Mouse (Mus musculus): ENCODE results near the gene Vcan. TPM values are rescaled to one million over a fixed set of nuclear protein-coding genes. Genes with fewer than 3 reads are reported as not detected.

Gene Vcan
- 61.9 and 75.2 TPM in 2 replicates for polyA plus RNA-seq (2015; fragmentation: Nextera tagmentation; extraction: Ambion mirVana)

GRCm38 (mm10) chr13:89741766-89742685 lies at the start of gene Vcan:
Gene Vcan (minus strand): TSS chr13:89742509.
- Histone ChIP-seq H3K36me3 (ENCODE audit: insufficient read depth, low read length) (no peaks in the 10 kb centered on the region), H3K9me3 (ENCODE audit: low read length) (no peaks in the 10 kb centered on the region), H3K27ac (ENCODE audit: low read length) (peak within 1 kb of the TSS; percentile 93), H3K4me2 (replicated peaks; ENCODE audit: low read depth, low read length) (peak within 1 kb of the TSS; percentile 88), H3K4me3 (ENCODE audit: low read length) (peak within 1 kb of the TSS; percentile 71), H3K27me3 (ENCODE audit: insufficient read depth, low read length) (peaks cover 10% of the 10 kb centered on the region; the same call in 1 of the 2 replicates), H3K9ac (replicated peaks; ENCODE audit: low read length) (peak within 1 kb of the TSS; percentile 82), H3K4me1 (ENCODE audit: insufficient read depth, low read length) (peaks cover 19% of the 10 kb centered on the region)
- peak; percentile 73 for ATAC-seq (ENCODE audit: low FRiP score, low TSS enrichment)
- under 1% methylated on average over 40 of the region's 40 CpGs for WGBS

DNA sequence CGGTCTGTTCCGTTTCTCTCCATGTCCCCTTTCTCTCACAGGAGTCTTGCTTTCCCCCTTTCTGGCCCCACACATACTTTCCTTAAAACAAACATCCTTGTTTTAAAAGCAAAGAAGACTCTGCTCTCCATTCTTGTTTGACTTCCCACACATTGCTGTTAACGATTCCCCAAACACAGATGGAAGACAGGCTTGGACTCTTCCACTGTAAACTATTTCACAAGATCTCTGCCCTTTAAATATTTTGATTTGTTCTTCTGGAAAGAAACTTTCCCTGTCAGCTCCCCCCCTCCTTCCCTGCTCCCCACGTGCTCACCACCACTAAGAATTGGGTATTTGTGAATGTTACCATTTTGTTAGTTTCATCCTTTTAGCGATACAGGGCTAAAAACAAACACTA lies 49.2 kb upstream of the Vcan start:
- Histone ChIP-seq H3K9ac (replicated peaks; ENCODE audit: low read length) (no peak overlapping the region), H3K27ac (ENCODE audit: low read length) (no peak overlapping the region), H3K27me3 (ENCODE audit: insufficient read depth, low read length) (no peaks in the 10 kb centered on the region), H3K36me3 (ENCODE audit: insufficient read depth, low read length) (no peaks in the 10 kb centered on the region), H3K4me1 (ENCODE audit: insufficient read depth, low read length) (no peaks in the 10 kb centered on the region), H3K4me2 (replicated peaks; ENCODE audit: low read depth, low read length) (no peak overlapping the region), H3K4me3 (ENCODE audit: low read length) (no peak overlapping the region), H3K9me3 (ENCODE audit: low read length) (no peaks in the 10 kb centered on the region)
- 45% methylated on average over 5 of the region's 5 CpGs for WGBS
- no peak for ATAC-seq (ENCODE audit: low FRiP score, low TSS enrichment)

- Histone ChIP-seq H3K4me1 (ENCODE audit: insufficient read depth, low read length) (no peaks in the 10 kb centered on the region), H3K27me3 (ENCODE audit: insufficient read depth, low read length) (no peaks in the 10 kb centered on the region), H3K4me3 (ENCODE audit: low read length) (no peak overlapping the region), H3K9me3 (ENCODE audit: low read length) (no peaks in the 10 kb centered on the region), H3K9ac (replicated peaks; ENCODE audit: low read length) (no peak overlapping the region), H3K4me2 (replicated peaks; ENCODE audit: low read depth, low read length) (no peak overlapping the region), H3K36me3 (ENCODE audit: insufficient read depth, low read length) (no peaks in the 10 kb centered on the region), H3K27ac (ENCODE audit: low read length) (no peak overlapping the region)
- 63% methylated on average over 2 of the region's 2 CpGs for WGBS
- ATAC-seq (ENCODE audit: low FRiP score, low TSS enrichment), result no peak
These were observed 40.6 kb upstream of the Vcan start for GRCm38 (mm10) chr13:89782886-89783285.

DNA sequence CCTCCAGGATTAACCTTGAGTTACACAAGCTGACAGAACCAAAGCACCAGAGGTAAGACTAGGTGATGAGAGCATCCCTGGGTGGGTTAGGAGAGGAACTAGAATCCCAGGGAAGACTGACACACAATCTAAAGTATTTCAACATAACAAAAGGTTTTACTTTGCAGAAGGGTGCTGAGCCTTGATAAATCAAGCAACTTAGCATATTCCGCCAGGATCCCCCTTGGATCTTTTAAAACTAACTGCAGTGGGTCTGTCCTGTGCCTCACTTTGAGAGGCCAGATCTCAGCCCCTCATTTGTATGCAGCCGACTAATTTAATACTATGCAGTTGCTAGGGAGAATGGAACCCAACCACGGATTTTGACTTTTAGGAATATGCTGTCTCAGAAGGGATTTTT lies 38.0 kb upstream of the Vcan start:
- Histone ChIP-seq H3K4me3 (ENCODE audit: low read length) (no peak overlapping the region), H3K27me3 (ENCODE audit: insufficient read depth, low read length) (no peaks in the 10 kb centered on the region), H3K4me2 (replicated peaks; ENCODE audit: low read depth, low read length) (no peak overlapping the region), H3K36me3 (ENCODE audit: insufficient read depth, low read length) (no peaks in the 10 kb centered on the region), H3K9ac (replicated peaks; ENCODE audit: low read length) (no peak overlapping the region), H3K27ac (ENCODE audit: low read length) (no peak overlapping the region), H3K9me3 (ENCODE audit: low read length) (no peaks in the 10 kb centered on the region), H3K4me1 (ENCODE audit: insufficient read depth, low read length) (no peaks in the 10 kb centered on the region)
- no peak for ATAC-seq (ENCODE audit: low FRiP score, low TSS enrichment)
- 62% methylated on average over 3 of the region's 3 CpGs for WGBS

DNA sequence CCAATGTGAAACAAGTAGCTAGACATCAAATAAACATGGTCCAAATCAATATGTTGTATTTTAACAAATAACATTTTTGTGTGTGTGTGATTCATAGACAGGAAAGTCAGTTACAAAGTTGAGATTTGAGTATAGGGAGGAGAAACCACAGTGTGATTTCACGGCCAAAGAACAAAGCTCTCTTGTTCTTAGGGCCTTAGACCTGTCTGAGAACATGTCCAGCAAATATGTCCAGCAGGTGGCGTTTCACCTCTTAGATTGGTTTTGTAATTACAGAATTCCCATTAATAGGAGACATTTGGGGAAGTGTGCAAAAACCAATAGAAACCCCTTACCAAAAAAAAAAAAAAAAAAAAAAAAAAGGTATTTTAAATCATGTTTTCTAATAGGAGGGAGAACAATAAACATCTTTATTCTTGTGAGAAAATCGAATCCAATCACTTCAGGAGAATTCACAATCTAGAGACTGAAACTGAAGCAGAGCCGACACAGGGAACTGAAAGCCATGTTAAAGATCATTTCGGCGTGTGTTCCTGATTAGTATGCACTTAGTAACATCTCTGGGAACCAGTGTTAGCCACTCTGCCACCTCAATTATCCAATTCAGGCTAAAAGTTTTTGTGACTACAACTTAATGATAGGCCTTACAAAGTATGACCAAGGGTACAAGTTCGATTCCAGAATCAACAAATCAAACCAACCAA lies 37.1 kb upstream of the Vcan start:
- H3K4me2 ChIP-seq (replicated peaks; ENCODE audit: low read depth, low read length), result no peak overlapping the region
- ATAC-seq (ENCODE audit: low FRiP score, low TSS enrichment), result 0 out of 2 replicates have a peak, but pooled peaks have one; percentile 49
- H3K9ac ChIP-seq (replicated peaks; ENCODE audit: low read length), result no peak overlapping the region
- no peaks in the 10 kb centered on the region for H3K36me3 ChIP-seq (ENCODE audit: insufficient read depth, low read length)
- no peak overlapping the region for H3K27ac ChIP-seq (ENCODE audit: low read length)
- H3K27me3 ChIP-seq (ENCODE audit: insufficient read depth, low read length), result no peaks in the 10 kb centered on the region
- H3K4me3 ChIP-seq (ENCODE audit: low read length), result no peak overlapping the region
- H3K9me3 ChIP-seq (ENCODE audit: low read length), result no peaks in the 10 kb centered on the region
- no peaks in the 10 kb centered on the region for H3K4me1 ChIP-seq (ENCODE audit: insufficient read depth, low read length)
- 61% methylated on average over 7 of the region's 7 CpGs for WGBS

- Histone ChIP-seq H3K27me3 (ENCODE audit: insufficient read depth, low read length) (no peaks in the 10 kb centered on the region), H3K9me3 (ENCODE audit: low read length) (no peaks in the 10 kb centered on the region), H3K4me2 (replicated peaks; ENCODE audit: low read depth, low read length) (no peak overlapping the region), H3K9ac (replicated peaks; ENCODE audit: low read length) (no peak overlapping the region), H3K4me1 (ENCODE audit: insufficient read depth, low read length) (no peaks in the 10 kb centered on the region), H3K36me3 (ENCODE audit: insufficient read depth, low read length) (no peaks in the 10 kb centered on the region), H3K27ac (ENCODE audit: low read length) (no peak overlapping the region), H3K4me3 (ENCODE audit: low read length) (no peak overlapping the region)
- WGBS, result 82% methylated on average over 1 of the region's 1 CpGs
- ATAC-seq (ENCODE audit: low FRiP score, low TSS enrichment), result no peak
These were observed 35.5 kb upstream of the Vcan start for GRCm38 (mm10) chr13:89777764-89778163.

DNA sequence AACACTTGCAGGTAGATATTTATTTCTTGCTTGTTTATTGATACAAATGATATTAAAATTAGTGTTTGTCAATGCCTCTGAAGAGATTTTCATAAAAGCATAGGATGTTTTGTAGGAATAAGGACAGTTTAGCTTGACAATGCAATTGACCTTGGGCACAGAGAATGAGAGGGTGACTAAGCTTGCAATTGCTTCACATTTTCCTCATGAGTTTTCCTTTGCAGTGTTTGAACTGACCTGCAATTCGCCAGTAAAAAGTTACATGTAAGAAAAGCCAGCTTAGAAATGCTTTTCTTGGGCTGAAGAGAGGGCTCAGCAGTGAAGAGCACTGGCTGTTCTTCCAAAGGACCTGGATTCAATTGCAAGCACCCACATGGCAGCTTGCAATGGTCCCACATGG lies 34.8 kb upstream of the Vcan start:
- no peak overlapping the region for H3K4me3 ChIP-seq (ENCODE audit: low read length)
- no peaks in the 10 kb centered on the region for H3K4me1 ChIP-seq (ENCODE audit: insufficient read depth, low read length)
- 75% methylated on average over 1 of the region's 1 CpGs for WGBS
- H3K36me3 ChIP-seq (ENCODE audit: insufficient read depth, low read length), result no peaks in the 10 kb centered on the region
- H3K9ac ChIP-seq (replicated peaks; ENCODE audit: low read length), result no peak overlapping the region
- ATAC-seq (ENCODE audit: low FRiP score, low TSS enrichment), result no peak
- H3K27me3 ChIP-seq (ENCODE audit: insufficient read depth, low read length), result no peaks in the 10 kb centered on the region
- no peak overlapping the region for H3K27ac ChIP-seq (ENCODE audit: low read length)
- no peak overlapping the region for H3K4me2 ChIP-seq (replicated peaks; ENCODE audit: low read depth, low read length)
- no peaks in the 10 kb centered on the region for H3K9me3 ChIP-seq (ENCODE audit: low read length)

GRCm38 (mm10) chr13:89766551-89766950 lies 24.2 kb upstream of the Vcan start:
- Histone ChIP-seq H3K4me3 (ENCODE audit: low read length) (no peak overlapping the region), H3K27ac (ENCODE audit: low read length) (no peak overlapping the region), H3K27me3 (ENCODE audit: insufficient read depth, low read length) (no peaks in the 10 kb centered on the region), H3K4me2 (replicated peaks; ENCODE audit: low read depth, low read length) (no peak overlapping the region), H3K36me3 (ENCODE audit: insufficient read depth, low read length) (no peaks in the 10 kb centered on the region), H3K4me1 (ENCODE audit: insufficient read depth, low read length) (no peaks in the 10 kb centered on the region), H3K9ac (replicated peaks; ENCODE audit: low read length) (no peak overlapping the region), H3K9me3 (ENCODE audit: low read length) (no peaks in the 10 kb centered on the region)
- 65% methylated on average over 1 of the region's 1 CpGs for WGBS
- no peak for ATAC-seq (ENCODE audit: low FRiP score, low TSS enrichment)

- WGBS, result 82% methylated on average over 3 of the region's 3 CpGs
These were observed 23.7 kb upstream of the Vcan start for GRCm38 (mm10) chr13:89765966-89766365.

GRCm38 (mm10) chr13:89762339-89762738 lies 20.0 kb upstream of the Vcan start:
- Histone ChIP-seq H3K9ac (replicated peaks; ENCODE audit: low read length) (no peak overlapping the region), H3K27ac (ENCODE audit: low read length) (no peak overlapping the region), H3K9me3 (ENCODE audit: low read length) (no peaks in the 10 kb centered on the region), H3K4me2 (replicated peaks; ENCODE audit: low read depth, low read length) (no peak overlapping the region), H3K4me1 (ENCODE audit: insufficient read depth, low read length) (no peaks in the 10 kb centered on the region), H3K36me3 (ENCODE audit: insufficient read depth, low read length) (no peaks in the 10 kb centered on the region), H3K4me3 (ENCODE audit: low read length) (no peak overlapping the region), H3K27me3 (ENCODE audit: insufficient read depth, low read length) (no peaks in the 10 kb centered on the region)
- 81% methylated on average over 3 of the region's 3 CpGs for WGBS
- ATAC-seq (ENCODE audit: low FRiP score, low TSS enrichment), result no peak

More at GRCm38 (mm10) chr13:89765966-89766365, 23.7 kb upstream of the Vcan start:
- Histone ChIP-seq H3K4me2 (replicated peaks; ENCODE audit: low read depth, low read length) (no peak overlapping the region), H3K27ac (ENCODE audit: low read length) (no peak overlapping the region), H3K27me3 (ENCODE audit: insufficient read depth, low read length) (no peaks in the 10 kb centered on the region), H3K4me3 (ENCODE audit: low read length) (no peak overlapping the region), H3K4me1 (ENCODE audit: insufficient read depth, low read length) (no peaks in the 10 kb centered on the region), H3K9me3 (ENCODE audit: low read length) (no peaks in the 10 kb centered on the region), H3K9ac (replicated peaks; ENCODE audit: low read length) (no peak overlapping the region), H3K36me3 (ENCODE audit: insufficient read depth, low read length) (no peaks in the 10 kb centered on the region)
- ATAC-seq (ENCODE audit: low FRiP score, low TSS enrichment), result no peak
